Mouse (Mus musculus): ENCODE results near the gene Plet1.

DNA sequence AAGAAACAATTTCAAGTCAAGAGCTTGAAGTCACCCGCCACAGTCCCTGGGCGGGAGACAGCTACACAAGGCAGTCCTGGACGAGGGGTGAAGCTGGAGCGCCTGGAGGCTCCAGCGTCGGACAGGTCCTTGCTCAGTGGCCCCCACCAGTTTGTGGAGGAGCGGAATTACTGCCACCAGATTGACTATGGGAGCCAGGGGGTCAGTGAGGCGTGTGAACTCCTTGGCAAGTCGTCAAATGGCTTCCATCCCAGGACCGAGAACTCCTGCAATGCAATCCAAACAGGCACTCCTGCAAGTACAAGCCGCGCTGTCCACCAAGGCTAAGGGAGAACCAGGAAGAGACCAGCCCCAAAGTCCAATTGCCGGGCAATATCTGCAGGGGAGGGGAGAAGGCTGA is 45.3 kb upstream of the Plet1 start:
- TF ChIP-seq CTCF (IDR thresholded peaks at IDR 0.05; ENCODE audit: low read depth), result no peak
- TF ChIP-seq EP300 (optimal IDR thresholded peaks at IDR 0.05), result no peak

Data from stomach, postnatal 0 days (tissue).